Mouse (Mus musculus) liver, postnatal 0 days (tissue): Measurements from ENCODE around the gene Aldh3b2. TPM values are rescaled to one million over a fixed set of nuclear protein-coding genes. Genes with fewer than 3 reads are reported as not detected.
A peak's percentile ranks its signal among the peaks of the same experiment; 100 is the strongest.

Experiments used
- ATAC-seq: fragments of 200-750 bp; cut with Nextera tagmentation; 2 replicates; pipeline ENCODE4 v1.8.0; 2017; ENCODE audit warnings: mild to moderate bottlenecking, moderate library complexity
- DNase-seq: peaks from one replicate; pipeline ENCODE4 v3.0.0-alpha.2; 2016
- H3K27ac ChIP-seq: fragments of 300-500 bp; sonication (generic); 2 replicates; pipeline ENCODE4 v1.5.1; 2014; ENCODE audit warnings: antibody characterized with exemption, moderate library complexity, mild to moderate bottlenecking, low read depth
- H3K27me3 ChIP-seq: fragments of 300-500 bp; sonication (generic); 2 replicates; pipeline ENCODE4 v1.6.1; 2014; ENCODE audit warnings: low read length, control low read depth, mixed read lengths; ENCODE audit not compliant: insufficient read depth
- H3K36me3 ChIP-seq: fragments of 300-500 bp; sonication (generic); replicated peaks from 2 replicates; pipeline ENCODE4 v1.6.1; 2014; ENCODE audit warnings: mild to moderate bottlenecking, control low read depth, low read length, moderate library complexity, mixed read lengths; ENCODE audit not compliant: insufficient read depth
- H3K4me1 ChIP-seq: fragments of 300-500 bp; sonication (generic); 2 replicates; pipeline ENCODE4 v1.6.1; 2014; ENCODE audit warnings: antibody characterized with exemption, mild to moderate bottlenecking, control low read depth; ENCODE audit not compliant: insufficient read depth
- H3K4me2 ChIP-seq: fragments of 300-500 bp; sonication (generic); 2 replicates; pipeline ENCODE4 v1.6.1; 2014; ENCODE audit warnings: low read depth, mild to moderate bottlenecking, low read length, moderate library complexity, mixed read lengths
- H3K4me3 ChIP-seq: fragments of 300-500 bp; sonication (generic); 2 replicates; pipeline ENCODE4 v1.5.1; 2014; ENCODE audit warnings: low read depth, low read length
- H3K9ac ChIP-seq: fragments of 300-500 bp; sonication (generic); replicated peaks from 2 replicates; pipeline ENCODE4 v1.6.1; 2014; ENCODE audit warnings: mild to moderate bottlenecking, moderate library complexity
- H3K9me3 ChIP-seq: fragments of 300-500 bp; sonication (generic); 2 replicates; pipeline ENCODE4 v1.6.1; 2016; ENCODE audit warnings: mild to moderate bottlenecking, control low read depth, low read length, mixed read lengths
- CTCF ChIP-seq: sonication (generic); IDR thresholded peaks from 2 replicates; pipeline ENCODE4 v1.5.1; 2016; ENCODE audit warnings: antibody characterized with exemption, low read depth
- EP300 ChIP-seq: IDR thresholded peaks from 2 replicates; pipeline ENCODE4 v1.6.1; 2016; ENCODE audit warnings: antibody characterized with exemption, low read depth, mild to moderate bottlenecking
- WGBS: fragments of 180-500 bp; shearing (Covaris S2); extraction: QIAGEN DNeasy Blood & Tissue Kit; methylation state at CpG from one replicate; pipeline ENCODE4 v1.1.7; 2014; ENCODE audit not compliant: insufficient replicate concordance; 5-methylcytosine and 5-hydroxymethylcytosine counted together
- polyA plus RNA-seq: library from polyadenylated mRNA; unstranded; fragments of >200 nt; fragmentation: Nextera tagmentation; extraction: Ambion mirVana; gene quantifications from 2 replicates; pipeline ENCODE4 v1.2.1, GENCODE M21; 2015

The Aldh3b2 gene
- polyA plus RNA-seq, 1 experiment from 2014 or later = 0.09 TPM

DNA sequence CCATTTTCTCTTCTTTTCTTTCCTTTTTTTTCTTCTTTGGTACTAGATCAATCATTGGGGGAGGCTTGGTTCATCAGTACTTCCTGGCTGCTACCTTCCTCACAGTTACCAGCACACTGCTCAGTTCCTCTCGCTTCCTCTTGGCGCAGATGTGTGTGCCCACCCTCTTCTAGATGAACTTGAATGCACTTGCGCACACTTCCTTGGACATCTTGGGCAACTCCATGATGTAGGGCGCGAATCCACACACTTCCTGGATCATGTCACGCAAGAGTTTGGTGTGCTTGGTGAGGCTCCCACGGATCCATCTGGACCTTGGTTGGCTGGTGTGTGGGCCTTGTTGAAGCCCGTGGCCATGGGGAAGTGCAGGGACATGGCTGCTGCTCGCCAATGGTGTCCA is 40.4 kb upstream of the Aldh3b2 start:
- Histone ChIP-seq H3K4me1 (peaks cover 33% of the 10 kb centered on the region), H3K36me3 (no peaks in the 10 kb centered on the region), H3K27me3 (no peaks in the 10 kb centered on the region), H3K4me3 (no peak overlapping the region), H3K27ac (peak overlapping the region; percentile 67), H3K9ac (no peak overlapping the region), H3K9me3 (no peaks in the 10 kb centered on the region), H3K4me2 (no peak overlapping the region)
- peak; percentile 12; the same call in 1 of the 2 replicates for ATAC-seq
- DNase-seq = no peak
- WGBS = 60% methylated on average over 9 of the region's 9 CpGs
- TF ChIP-seq EP300 (no peak), CTCF (no peak)

- Histone ChIP-seq H3K4me1 (peaks cover 22% of the 10 kb centered on the region), H3K9ac (peak within 1 kb of the TSS; percentile 62), H3K4me3 (peak within 1 kb of the TSS; percentile 58), H3K27ac (peak within 1 kb of the TSS; percentile 81), H3K36me3 (no peaks in the 10 kb centered on the region), H3K9me3 (no peaks in the 10 kb centered on the region), H3K4me2 (peak within 1 kb of the TSS; percentile 75), H3K27me3 (no peaks in the 10 kb centered on the region)
- WGBS = 3% methylated on average over 37 of the region's 42 CpGs
- DNase-seq = peak; percentile 79
- ATAC-seq = peak; percentile 87
- TF ChIP-seq CTCF (no peak), EP300 (no peak)
Observed at GRCm38 (mm10) chr19:3935032-3935895, 36.9 kb upstream of the Aldh3b2 start, which contains the start of gene Unc93b1. Gene Unc93b1 (plus strand): TSS chr19:3935186.

DNA sequence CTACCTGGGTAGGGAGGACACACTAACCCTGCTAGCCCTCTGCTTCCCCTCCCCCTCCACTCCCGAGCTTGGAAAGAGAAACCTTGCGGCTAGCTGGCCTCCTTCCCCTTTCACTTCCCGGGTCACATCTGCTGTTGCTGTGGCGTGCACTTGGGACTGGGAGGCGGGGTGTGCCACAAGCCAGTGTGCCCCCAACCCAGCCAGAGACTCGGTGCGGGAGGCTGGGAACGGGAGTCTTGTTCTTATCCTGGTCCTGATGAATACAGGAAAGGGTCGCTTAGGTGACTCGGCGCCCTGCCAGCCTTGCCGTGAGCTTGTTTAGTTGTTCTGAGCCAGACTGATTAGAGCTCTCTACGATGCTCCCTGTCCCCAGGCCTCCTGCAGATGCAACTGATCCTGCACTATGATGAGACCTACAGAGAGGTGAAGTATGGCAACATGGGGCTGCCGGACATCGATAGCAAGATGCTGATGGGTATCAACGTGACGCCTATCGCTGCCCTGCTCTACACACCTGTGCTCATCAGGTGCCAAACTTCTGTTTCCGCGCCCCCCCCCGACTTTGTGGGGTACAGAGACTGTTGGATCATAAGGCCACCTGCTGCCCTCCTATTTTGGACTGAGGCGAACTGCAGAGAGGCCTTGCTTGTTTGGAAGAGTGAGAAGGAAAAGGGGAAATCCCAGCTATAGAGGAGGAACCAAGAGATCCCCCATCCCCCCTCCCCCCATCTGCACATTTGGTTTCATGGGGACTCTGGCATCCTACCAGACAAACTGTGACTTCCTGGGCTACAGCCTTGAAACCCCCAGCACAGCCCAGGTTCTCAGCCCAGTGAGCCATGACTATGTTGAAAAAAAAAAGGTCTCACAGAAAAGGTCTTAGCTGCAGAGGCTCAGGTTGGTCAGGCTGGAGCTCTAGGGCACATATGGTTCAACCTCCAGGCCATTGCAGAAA is 36.0 kb upstream of the Aldh3b2 start:
- H3K27me3 ChIP-seq = no peaks in the 10 kb centered on the region
- DNase-seq = peak; percentile 79
- H3K4me2 ChIP-seq = peak overlapping the region; percentile 75
- WGBS = 4% methylated on average over 22 of the region's 22 CpGs
- no peaks in the 10 kb centered on the region for H3K9me3 ChIP-seq
- peaks cover 13% of the 10 kb centered on the region for H3K4me1 ChIP-seq
- peak overlapping the region; percentile 81 for H3K27ac ChIP-seq
- ATAC-seq = peak; percentile 57
- TF ChIP-seq EP300 (no peak), CTCF (no peak)
- peak overlapping the region; percentile 58 for H3K4me3 ChIP-seq
- H3K36me3 ChIP-seq = peaks cover 3% of the 10 kb centered on the region; the same call in 1 of the 2 replicates
- peak overlapping the region; percentile 62 for H3K9ac ChIP-seq

- Histone ChIP-seq H3K36me3 (peaks cover 21% of the 10 kb centered on the region), H3K27ac (no peak overlapping the region), H3K4me2 (no peak overlapping the region), H3K4me3 (no peak overlapping the region), H3K9me3 (no peaks in the 10 kb centered on the region), H3K27me3 (no peaks in the 10 kb centered on the region), H3K4me1 (peaks cover 16% of the 10 kb centered on the region), H3K9ac (no peak overlapping the region)
- 80% methylated on average over 7 of the region's 7 CpGs for WGBS
- DNase-seq (no peak), ATAC-seq (no peak)
- TF ChIP-seq CTCF = no peak
Observed at GRCm38 (mm10) chr19:3942315-3942714, 29.8 kb upstream of the Aldh3b2 start.

GRCm38 (mm10) chr19:3942986-3943735 is 29.0 kb upstream of the Aldh3b2 start:
- no peaks in the 10 kb centered on the region for H3K9me3 ChIP-seq
- peak overlapping the region; percentile 36 for H3K4me2 ChIP-seq
- no peak overlapping the region for H3K9ac ChIP-seq
- peaks cover 28% of the 10 kb centered on the region for H3K36me3 ChIP-seq
- WGBS = 25% methylated on average over 27 of the region's 27 CpGs
- no peak overlapping the region for H3K4me3 ChIP-seq
- DNase-seq (peak; percentile 81), ATAC-seq (peak; percentile 59)
- peaks cover 16% of the 10 kb centered on the region for H3K4me1 ChIP-seq
- H3K27me3 ChIP-seq = no peaks in the 10 kb centered on the region
- TF ChIP-seq EP300 (no peak), CTCF (no peak; the same call in 1 of the 2 replicates)
- H3K27ac ChIP-seq = no peak overlapping the region
